Mouse (Mus musculus): ENCODE results near the gene Pecam1. TPM values are rescaled to one million over a fixed set of nuclear protein-coding genes. Genes with fewer than 3 reads are reported as not detected.

The Pecam1 gene
- total and polyA plus RNA-seq, 2 experiments from 2014 or later: 63.2 to 126 TPM

GRCm38 (mm10) chr11:106668336-106668735, 82.1 kb downstream of the Pecam1 start:
- TF ChIP-seq EP300 (IDR thresholded peaks at IDR 0.05; ENCODE audit: low read depth): no peak
- no peak for TF ChIP-seq CTCF (IDR thresholded peaks at IDR 0.05; ENCODE audit: low read depth)
- Histone ChIP-seq H3K4me2 (ENCODE audit: low read depth, low read length) (no peak overlapping the region), H3K9ac (replicated peaks; ENCODE audit: low read depth, low read length) (no peak overlapping the region), H3K4me3 (ENCODE audit: low read depth, low read length) (no peak overlapping the region), H3K27ac (ENCODE audit: low read depth) (0 out of 2 replicates have a peak overlapping the region, but pooled peaks have one; percentile 12), H3K9me3 (replicated peaks; ENCODE audit: control insufficient read depth, low read length) (no peaks in the 10 kb centered on the region), H3K36me3 (replicated peaks; ENCODE audit: control insufficient read depth, insufficient read depth, low read length) (no peaks in the 10 kb centered on the region), H3K4me1 (ENCODE audit: control insufficient read depth, insufficient read depth) (peaks cover 26% of the 10 kb centered on the region), H3K27me3 (ENCODE audit: control insufficient read depth, insufficient read depth, low read length) (no peaks in the 10 kb centered on the region)
- WGBS: 35% methylated on average over 7 of the region's 7 CpGs
- DNase-seq (ENCODE audit: low spot score): no peak
- ATAC-seq (ENCODE audit: insufficient read depth, low read depth): no peak

GRCm38 (mm10) chr11:106667855-106668254, 82.6 kb downstream of the Pecam1 start:
- TF ChIP-seq EP300 (IDR thresholded peaks at IDR 0.05; ENCODE audit: low read depth) (no peak), CTCF (IDR thresholded peaks at IDR 0.05; ENCODE audit: low read depth) (no peak)
- DNase-seq (ENCODE audit: low spot score): no peak
- Histone ChIP-seq H3K27ac (ENCODE audit: low read depth) (no peak overlapping the region), H3K4me1 (ENCODE audit: control insufficient read depth, insufficient read depth) (peaks cover 21% of the 10 kb centered on the region; the same call in 1 of the 2 replicates), H3K27me3 (ENCODE audit: control insufficient read depth, insufficient read depth, low read length) (no peaks in the 10 kb centered on the region), H3K9me3 (replicated peaks; ENCODE audit: control insufficient read depth, low read length) (no peaks in the 10 kb centered on the region), H3K36me3 (replicated peaks; ENCODE audit: control insufficient read depth, insufficient read depth, low read length) (no peaks in the 10 kb centered on the region), H3K4me2 (ENCODE audit: low read depth, low read length) (no peak overlapping the region), H3K9ac (replicated peaks; ENCODE audit: low read depth, low read length) (no peak overlapping the region), H3K4me3 (ENCODE audit: low read depth, low read length) (no peak overlapping the region)
- whole genome bisulfite sequencing: 82% methylated on average over 11 of the region's 11 CpGs
- no peak for ATAC-seq (ENCODE audit: insufficient read depth, low read depth)

DNA sequence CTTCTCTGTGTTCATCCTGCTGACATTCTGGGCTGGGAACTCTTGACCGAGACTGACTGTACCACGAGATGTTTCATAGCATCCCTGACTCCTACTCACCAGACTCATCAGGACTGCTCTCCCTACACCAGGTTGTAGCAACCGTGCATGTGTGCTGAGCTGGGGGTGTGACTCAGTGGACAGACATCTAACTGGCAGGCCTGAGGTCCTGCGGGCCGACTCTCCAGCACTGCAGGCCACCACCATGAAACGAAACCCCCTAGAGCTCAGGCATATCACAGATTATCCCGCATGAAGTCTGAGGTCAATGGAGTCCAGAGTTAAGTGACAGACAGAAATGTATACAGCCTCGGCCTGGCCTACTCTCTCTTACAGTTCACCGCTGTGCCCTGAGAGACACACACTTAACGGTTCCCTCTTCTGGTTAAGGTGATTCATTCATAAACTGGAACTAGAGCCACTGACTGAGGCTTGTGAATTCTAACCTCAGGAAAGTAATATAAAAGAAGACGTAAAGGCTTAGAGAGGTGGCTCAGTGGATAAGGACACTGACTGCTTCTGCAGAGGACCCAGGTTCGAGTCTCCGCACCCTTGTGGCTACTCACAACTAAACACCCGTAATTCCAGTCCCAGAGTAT, 83.8 kb downstream of the Pecam1 start:
- H3K36me3 ChIP-seq (replicated peaks; ENCODE audit: control insufficient read depth, insufficient read depth, low read length): peaks cover 3% of the 10 kb centered on the region
- DNase-seq (ENCODE audit: low spot score): no peak
- H3K4me1 ChIP-seq (ENCODE audit: control insufficient read depth, insufficient read depth): peaks cover 16% of the 10 kb centered on the region; the same call in 1 of the 2 replicates
- no peak for ATAC-seq (ENCODE audit: insufficient read depth, low read depth)
- no peak overlapping the region for H3K4me3 ChIP-seq (ENCODE audit: low read depth, low read length)
- no peak overlapping the region for H3K9ac ChIP-seq (replicated peaks; ENCODE audit: low read depth, low read length)
- H3K9me3 ChIP-seq (replicated peaks; ENCODE audit: control insufficient read depth, low read length): no peaks in the 10 kb centered on the region
- TF ChIP-seq EP300 (IDR thresholded peaks at IDR 0.05; ENCODE audit: low read depth): no peak
- no peak for TF ChIP-seq CTCF (IDR thresholded peaks at IDR 0.05; ENCODE audit: low read depth)
- WGBS: 77% methylated on average over 14 of the region's 14 CpGs
- no peak overlapping the region for H3K4me2 ChIP-seq (ENCODE audit: low read depth, low read length)
- no peaks in the 10 kb centered on the region for H3K27me3 ChIP-seq (ENCODE audit: control insufficient read depth, insufficient read depth, low read length)
- H3K27ac ChIP-seq (ENCODE audit: low read depth): no peak overlapping the region

- no peak for TF ChIP-seq CTCF (IDR thresholded peaks at IDR 0.05; ENCODE audit: low read depth)
- TF ChIP-seq EP300 (IDR thresholded peaks at IDR 0.05; ENCODE audit: low read depth): no peak
- Histone ChIP-seq H3K27me3 (ENCODE audit: control insufficient read depth, insufficient read depth, low read length) (no peaks in the 10 kb centered on the region), H3K9me3 (replicated peaks; ENCODE audit: control insufficient read depth, low read length) (no peaks in the 10 kb centered on the region), H3K4me2 (ENCODE audit: low read depth, low read length) (no peak overlapping the region), H3K27ac (ENCODE audit: low read depth) (peak overlapping the region; percentile 27), H3K4me3 (ENCODE audit: low read depth, low read length) (no peak overlapping the region), H3K9ac (replicated peaks; ENCODE audit: low read depth, low read length) (no peak overlapping the region), H3K4me1 (ENCODE audit: control insufficient read depth, insufficient read depth) (peaks cover 22% of the 10 kb centered on the region; the same call in 1 of the 2 replicates), H3K36me3 (replicated peaks; ENCODE audit: control insufficient read depth, insufficient read depth, low read length) (peaks cover 6% of the 10 kb centered on the region)
- no peak for DNase-seq (ENCODE audit: low spot score)
- no peak for ATAC-seq (ENCODE audit: insufficient read depth, low read depth)
- WGBS: 84% methylated on average over 2 of the region's 2 CpGs
Observed at GRCm38 (mm10) chr11:106665841-106666240, 84.6 kb downstream of the Pecam1 start.

GRCm38 (mm10) chr11:106665328-106665727, 85.1 kb downstream of the Pecam1 start:
- peak overlapping the region; percentile 27; the same call in 1 of the 2 replicates for H3K27ac ChIP-seq (ENCODE audit: low read depth)
- peaks cover 6% of the 10 kb centered on the region for H3K36me3 ChIP-seq (replicated peaks; ENCODE audit: control insufficient read depth, insufficient read depth, low read length)
- TF ChIP-seq EP300 (IDR thresholded peaks at IDR 0.05; ENCODE audit: low read depth) (no peak), CTCF (IDR thresholded peaks at IDR 0.05; ENCODE audit: low read depth) (no peak)
- H3K27me3 ChIP-seq (ENCODE audit: control insufficient read depth, insufficient read depth, low read length): no peaks in the 10 kb centered on the region
- H3K9ac ChIP-seq (replicated peaks; ENCODE audit: low read depth, low read length): no peak overlapping the region
- WGBS: 75% methylated on average over 4 of the region's 4 CpGs
- DNase-seq (ENCODE audit: low spot score) (no peak), ATAC-seq (ENCODE audit: insufficient read depth, low read depth) (no peak)
- H3K4me1 ChIP-seq (ENCODE audit: control insufficient read depth, insufficient read depth): peaks cover 22% of the 10 kb centered on the region; the same call in 1 of the 2 replicates
- no peak overlapping the region for H3K4me3 ChIP-seq (ENCODE audit: low read depth, low read length)
- H3K4me2 ChIP-seq (ENCODE audit: low read depth, low read length): no peak overlapping the region
- no peaks in the 10 kb centered on the region for H3K9me3 ChIP-seq (replicated peaks; ENCODE audit: control insufficient read depth, low read length)

- H3K27ac ChIP-seq (ENCODE audit: low read depth): peak overlapping the region; percentile 56
- TF ChIP-seq CTCF (IDR thresholded peaks at IDR 0.05; ENCODE audit: low read depth) (no peak), EP300 (IDR thresholded peaks at IDR 0.05; ENCODE audit: low read depth) (no peak)
- H3K9me3 ChIP-seq (replicated peaks; ENCODE audit: control insufficient read depth, low read length): no peaks in the 10 kb centered on the region
- WGBS: 67% methylated on average over 8 of the region's 8 CpGs
- peaks cover 6% of the 10 kb centered on the region for H3K36me3 ChIP-seq (replicated peaks; ENCODE audit: control insufficient read depth, insufficient read depth, low read length)
- peaks cover 17% of the 10 kb centered on the region; the same call in 1 of the 2 replicates for H3K4me1 ChIP-seq (ENCODE audit: control insufficient read depth, insufficient read depth)
- ATAC-seq (ENCODE audit: insufficient read depth, low read depth) (no peak), DNase-seq (ENCODE audit: low spot score) (no peak)
- no peaks in the 10 kb centered on the region for H3K27me3 ChIP-seq (ENCODE audit: control insufficient read depth, insufficient read depth, low read length)
- no peak overlapping the region for H3K4me2 ChIP-seq (ENCODE audit: low read depth, low read length)
- H3K9ac ChIP-seq (replicated peaks; ENCODE audit: low read depth, low read length): no peak overlapping the region
- no peak overlapping the region for H3K4me3 ChIP-seq (ENCODE audit: low read depth, low read length)
Observed at GRCm38 (mm10) chr11:106664691-106665090, 85.7 kb downstream of the Pecam1 start.
